Comparison of ENCODE assay signal across 15 mouse cellular contexts in the genomic region with DNA sequence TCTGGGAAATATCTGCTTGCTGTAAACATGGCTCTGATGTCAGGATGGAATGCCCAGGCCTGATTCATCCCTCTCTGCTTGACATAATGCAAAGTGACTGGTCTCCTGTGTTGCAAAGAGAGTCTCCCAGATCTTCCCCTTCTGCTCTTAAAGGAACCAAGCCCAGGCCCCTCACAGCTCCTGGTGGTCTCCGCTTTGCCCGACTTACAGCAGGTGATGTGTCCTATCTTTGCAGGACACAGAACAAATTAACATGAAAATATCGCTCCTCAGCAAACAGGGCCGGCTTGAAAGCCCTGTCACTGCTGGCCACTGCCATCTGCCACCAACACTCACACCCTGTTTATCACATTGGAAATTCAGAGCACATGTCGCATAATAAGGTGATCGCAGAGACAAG. TPM values are rescaled to one million over a fixed set of nuclear protein-coding genes. Genes with fewer than 3 reads are reported as not detected.
A peak's percentile ranks its signal among the peaks of the same experiment; 100 is the strongest.
DNase-seq lines count a peak whose midpoint lies in the region; ATAC-seq and TF ChIP-seq lines count a peak whose summit lies in the region.
"Had no signal": no experiment of that assay in that cellular context is flagged by ENCODE, and none has a peak within 500 bp of the region (broad histone marks: within the 10 kb centered on the region; RNA-seq: fewer than 3 reads in every experiment).

No protein-coding gene starts in this region.

- 17% methylated on average over 6 of the region's 6 CpGs for WGBS in forebrain, postnatal 0 days
- 39% methylated on average over 6 of the region's 6 CpGs for WGBS in midbrain, embryonic 11.5 days
- 85% methylated on average over 6 of the region's 6 CpGs for WGBS in stomach, postnatal 0 days

- no peak overlapping the region for H3K9ac ChIP-seq in forebrain, postnatal 0 days
- no peak overlapping the region for H3K9ac ChIP-seq in midbrain, embryonic 11.5 days (ENCODE audit: low read length)
- no peak overlapping the region for H3K9ac ChIP-seq in stomach, postnatal 0 days (ENCODE audit: low read length)
- H3K9ac ChIP-seq: liver, embryonic 15.5 days had no signal

- H3K4me3 ChIP-seq in forebrain, postnatal 0 days (ENCODE audit: low read depth, low read length) = no peak overlapping the region
- H3K4me3 ChIP-seq in midbrain, embryonic 11.5 days (ENCODE audit: low read depth, low read length) = no peak overlapping the region
- no peak overlapping the region for H3K4me3 ChIP-seq in stomach, postnatal 0 days (ENCODE audit: low read depth, low read length)
- H3K4me3 ChIP-seq: liver, embryonic 15.5 days had no signal

- no peak for TF ChIP-seq EP300 in stomach, postnatal 0 days (optimal IDR thresholded peaks at IDR 0.05)

- no peaks in the 10 kb centered on the region for H3K36me3 ChIP-seq in forebrain, postnatal 0 days (ENCODE audit: insufficient read depth)
- no peaks in the 10 kb centered on the region for H3K36me3 ChIP-seq in midbrain, embryonic 11.5 days (ENCODE audit: control insufficient read depth, insufficient read depth, low read length)
- H3K36me3 ChIP-seq in stomach, postnatal 0 days (ENCODE audit: control insufficient read depth, insufficient read depth, low read length) = no peaks in the 10 kb centered on the region; the same call in 1 of the 2 replicates

- no peaks in the 10 kb centered on the region for H3K4me1 ChIP-seq in forebrain, postnatal 0 days (ENCODE audit: insufficient read depth)
- H3K4me1 ChIP-seq in midbrain, embryonic 11.5 days (ENCODE audit: control insufficient read depth, insufficient read depth, low read length) = peaks cover 3% of the 10 kb centered on the region
- no peaks in the 10 kb centered on the region for H3K4me1 ChIP-seq in stomach, postnatal 0 days (replicated peaks; ENCODE audit: control insufficient read depth, insufficient read depth)

- TF ChIP-seq CTCF in forebrain, postnatal 0 days (IDR thresholded peaks at IDR 0.05; ENCODE audit: low read depth) = no peak
- TF ChIP-seq CTCF in stomach, postnatal 0 days (IDR thresholded peaks at IDR 0.05; ENCODE audit: low read depth) = no peak

- H3K27me3 ChIP-seq in forebrain, postnatal 0 days (ENCODE audit: insufficient read depth, low read length) = no peaks in the 10 kb centered on the region
- no peaks in the 10 kb centered on the region for H3K27me3 ChIP-seq in midbrain, embryonic 11.5 days (ENCODE audit: control insufficient read depth, insufficient read depth, low read length)
- no peaks in the 10 kb centered on the region for H3K27me3 ChIP-seq in stomach, postnatal 0 days (ENCODE audit: control insufficient read depth, insufficient read depth, low read length)
- H3K27me3 ChIP-seq: liver, embryonic 15.5 days had no signal

- no peaks in the 10 kb centered on the region for H3K9me3 ChIP-seq in forebrain, postnatal 0 days (ENCODE audit: low read length)
- H3K9me3 ChIP-seq in midbrain, embryonic 11.5 days (ENCODE audit: control insufficient read depth, low read length) = no peaks in the 10 kb centered on the region
- H3K9me3 ChIP-seq in stomach, postnatal 0 days (ENCODE audit: control insufficient read depth, low read length) = no peaks in the 10 kb centered on the region
- H3K9me3 ChIP-seq: liver, embryonic 15.5 days had no signal

- no peak overlapping the region for H3K4me2 ChIP-seq in forebrain, postnatal 0 days (ENCODE audit: low read depth)
- H3K4me2 ChIP-seq in midbrain, embryonic 11.5 days = no peak overlapping the region
- no peak overlapping the region for H3K4me2 ChIP-seq in stomach, postnatal 0 days (replicated peaks; ENCODE audit: low read depth)
- H3K4me2 ChIP-seq: liver, embryonic 15.5 days had no signal

- ATAC-seq in forebrain, postnatal 0 days = peak; percentile 40
- peak; percentile 85 for ATAC-seq in midbrain, embryonic 11.5 days (ENCODE audit: low FRiP score)
- no peak for ATAC-seq in stomach, postnatal 0 days (ENCODE audit: low FRiP score, low TSS enrichment)

- peak; percentile 66 to 68 for DNase-seq in cerebellum, postnatal 14 days
- no peak for DNase-seq in cerebellum, adult 11 months
- peak; percentile 68 for DNase-seq in Muller cell, postnatal 12 days (ENCODE audit: inconsistent ontology term)
- no peak for DNase-seq in forebrain, postnatal 0 days
- peak; percentile 88 for DNase-seq in midbrain, embryonic 11.5 days (ENCODE audit: low spot score, missing footprints)
- no peak for DNase-seq in ovary, postnatal 10 days (ENCODE audit: low spot score)
- no peak for DNase-seq in stomach, postnatal 0 days (ENCODE audit: low spot score)
- DNase-seq in layer of hippocampus, adult 11-12 months (ENCODE audit: low spot score) = no peak
- DNase-seq: adrenal gland, postnatal 25 days; B cell, adult 2 months; gastrocnemius, postnatal 25 days; heart, postnatal 4 days; thymus, postnatal 14 days had no signal

- H3K27ac ChIP-seq in forebrain, postnatal 0 days (ENCODE audit: low read depth, low read length) = no peak overlapping the region
- H3K27ac ChIP-seq in midbrain, embryonic 11.5 days (ENCODE audit: low read depth, low read length) = peak overlapping the region; percentile 48; the same call in 1 of the 2 replicates
- no peak overlapping the region for H3K27ac ChIP-seq in stomach, postnatal 0 days (replicated peaks)
- H3K27ac ChIP-seq: kidney, postnatal 0 days; liver, embryonic 15.5 days had no signal

RNA-seq across cellular contexts. Expression of gene Cdk6, which starts 53.7 kb away (rescaled TPM):
- total RNA-seq in forebrain, postnatal 0 days (2014; rRNA removed) = 14.3 and 19.8 TPM in 2 replicates
- polyA plus RNA-seq in forebrain, postnatal 0 days (2015; fragmentation: Nextera tagmentation; extraction: Ambion mirVana) = 4.4 and 9.4 TPM in 2 replicates
- 13.4 and 15.3 TPM in 2 replicates for polyA plus RNA-seq in midbrain, embryonic 11.5 days (2014; fragmentation: Nextera tagmentation; extraction: Ambion mirVana)
- polyA plus RNA-seq in stomach, postnatal 0 days (2015; fragmentation: Nextera tagmentation; extraction: Ambion mirVana) = 15.7 and 16.6 TPM in 2 replicates

Comparison
In these comparisons a context has a peak if more than half of its experiments do, and no peak if none do; other contexts are left out.
1. DNase-seq: peak in cerebellum, postnatal 14 days (2 of 2), Muller cell, postnatal 12 days (single experiment) and midbrain, embryonic 11.5 days (single experiment); none in cerebellum, adult 11 months (single experiment), forebrain, postnatal 0 days (single experiment), ovary, postnatal 10 days (single experiment), stomach, postnatal 0 days (single experiment) and layer of hippocampus, adult 11-12 months (single experiment).